Mouse (Mus musculus): ENCODE measurements at regions not wholly inside any gene's neighbourhood (a gene's known extent, or its start where the extent isn't known, plus 50 kb on each side); places are given as distances from the start of the nearest gene placed in this dataset.

DNA sequence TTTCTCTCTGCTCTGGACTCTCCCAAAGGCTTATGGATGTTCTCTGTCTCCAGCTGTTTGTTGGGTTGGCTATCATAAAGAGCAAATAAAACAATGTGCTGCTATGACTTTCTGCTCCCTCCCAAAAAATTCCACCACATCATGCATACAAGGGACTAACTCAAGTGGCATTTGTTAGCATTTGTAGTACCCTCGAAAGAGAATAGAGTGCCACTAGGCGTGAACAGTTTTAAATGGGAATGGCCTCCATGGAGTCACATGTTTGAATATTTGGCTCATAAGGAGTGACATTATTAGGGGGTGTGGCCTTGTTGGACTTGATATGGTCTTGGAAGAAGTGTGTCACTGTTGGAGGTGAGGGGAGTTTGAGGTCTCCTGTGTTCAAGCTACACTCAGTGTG is 86.5 kb upstream of the Serbp1 start:
- no peak for DNase-seq (ENCODE audit: low read depth, low spot score)

DNA sequence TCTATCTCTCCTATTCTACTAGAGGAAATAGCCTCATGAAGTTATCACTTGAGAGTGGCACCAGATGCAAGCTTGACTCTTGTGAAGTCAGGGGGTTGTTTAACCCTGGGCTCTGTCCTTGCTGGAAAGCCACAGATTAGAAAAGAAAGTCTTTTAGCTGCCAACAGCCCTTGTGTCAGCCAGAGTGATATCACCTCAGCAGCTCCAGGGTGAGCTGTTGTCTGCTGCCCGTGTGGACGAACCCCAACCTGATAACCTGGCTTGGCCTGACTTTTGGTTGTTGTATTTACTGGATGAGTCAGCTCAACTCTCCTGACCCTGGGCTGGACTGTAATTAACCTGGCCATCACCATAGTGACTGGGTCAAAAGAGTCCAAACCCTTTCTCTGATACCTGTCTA is 88.6 kb upstream of the Serbp1 start:
- DNase-seq (ENCODE audit: low read depth, low spot score): no peak

DNA sequence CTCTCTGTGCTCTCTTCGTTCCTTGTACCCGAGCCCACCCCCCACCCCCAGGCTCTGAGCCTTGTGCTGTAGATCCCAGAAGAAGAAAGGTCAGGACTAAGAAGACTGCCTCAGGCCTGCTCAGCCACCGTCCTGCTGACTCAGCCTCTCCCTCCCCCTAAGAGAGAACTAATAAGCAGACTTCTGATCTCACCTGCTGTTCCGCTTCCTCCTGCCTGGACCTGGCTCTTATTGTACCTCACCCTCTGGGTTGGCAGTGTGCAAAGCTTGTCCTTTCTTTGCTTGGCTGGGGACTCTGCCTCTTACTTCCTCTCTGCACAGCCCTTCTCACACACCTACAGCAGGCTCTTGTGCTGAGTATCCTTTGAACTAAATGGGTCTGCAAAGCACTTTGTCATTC is 91.3 kb upstream of the Serbp1 start:
- no peak for DNase-seq (ENCODE audit: low read depth, low spot score)

DNA sequence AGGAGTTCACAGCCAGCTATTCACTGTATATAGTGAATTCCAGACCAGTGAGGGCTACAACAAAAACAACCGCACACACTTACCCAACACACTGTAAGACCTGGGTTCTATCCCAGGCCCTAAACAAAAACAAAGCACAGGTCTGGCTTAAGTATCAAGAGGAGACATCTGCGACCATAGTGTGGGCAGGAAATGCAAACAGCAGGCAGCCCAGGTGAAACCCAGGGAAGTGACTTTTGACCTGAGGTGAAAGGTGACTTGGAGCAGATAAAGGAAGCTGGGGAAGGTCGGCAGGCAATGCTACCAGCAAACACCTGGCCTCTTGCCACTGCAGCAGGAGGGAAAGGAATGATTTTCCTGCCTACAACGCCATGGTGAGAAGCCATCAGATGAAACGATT is 92.0 kb upstream of the Serbp1 start:
- DNase-seq (ENCODE audit: low read depth, low spot score): no peak

DNA sequence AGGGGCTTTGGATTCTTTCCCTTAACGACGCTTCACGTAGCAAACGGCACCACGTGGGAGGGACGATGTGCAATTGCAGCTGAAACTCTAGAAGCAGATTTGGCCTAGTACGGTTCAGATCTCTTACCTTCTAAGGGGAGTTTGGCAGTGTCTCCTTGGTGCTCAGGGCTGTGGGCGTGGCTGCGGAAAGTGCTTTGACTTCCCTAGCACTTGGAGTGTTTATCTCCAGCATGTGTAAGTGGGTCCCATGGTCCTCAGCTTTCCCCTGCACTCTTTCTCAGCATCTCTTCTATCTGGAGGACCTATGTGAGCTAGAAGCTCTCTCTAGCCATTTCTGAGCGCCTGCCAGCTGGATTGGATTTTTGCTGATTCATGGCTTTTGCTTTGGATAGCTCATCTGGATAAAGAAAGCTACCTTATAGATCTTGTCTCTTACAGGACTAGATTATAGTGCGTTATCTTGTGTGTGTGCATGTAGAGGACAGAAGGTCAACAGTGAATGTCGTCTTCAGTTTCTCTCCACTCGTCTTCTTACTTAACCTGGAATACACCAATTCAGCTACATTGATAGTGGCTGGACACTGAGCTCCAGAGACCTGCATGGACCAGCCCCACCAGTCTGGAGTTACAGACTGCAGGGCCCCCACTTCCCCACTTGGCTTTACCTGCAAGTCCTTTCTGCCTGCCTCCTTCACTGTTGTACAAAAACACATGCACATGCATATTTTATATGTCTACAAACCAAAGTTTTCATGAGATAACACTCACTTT is 92.8 kb upstream of the Serbp1 start:
- no peak for DNase-seq (ENCODE audit: low read depth, low spot score)

DNA sequence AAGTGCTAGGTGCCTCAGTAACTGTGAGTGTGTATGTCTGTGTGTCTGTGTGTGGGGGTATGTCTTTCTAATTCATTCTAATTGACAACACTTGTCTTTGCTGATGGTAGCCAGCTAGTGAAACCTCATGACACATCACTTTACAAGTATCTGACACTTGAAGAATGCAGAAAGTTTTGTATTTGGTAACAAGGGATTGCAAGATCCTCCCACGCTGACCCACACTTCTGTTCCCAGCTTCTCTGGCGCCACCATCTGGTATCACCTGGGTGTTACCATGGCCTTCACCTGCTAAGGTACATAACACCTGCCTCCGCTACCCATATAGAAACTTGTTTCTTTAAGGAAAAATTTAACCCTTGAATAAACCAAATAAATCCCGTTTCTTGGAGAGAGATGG is 95.8 kb upstream of the Serbp1 start:
- peak; percentile 81 for DNase-seq (ENCODE audit: low read depth, low spot score)

DNA sequence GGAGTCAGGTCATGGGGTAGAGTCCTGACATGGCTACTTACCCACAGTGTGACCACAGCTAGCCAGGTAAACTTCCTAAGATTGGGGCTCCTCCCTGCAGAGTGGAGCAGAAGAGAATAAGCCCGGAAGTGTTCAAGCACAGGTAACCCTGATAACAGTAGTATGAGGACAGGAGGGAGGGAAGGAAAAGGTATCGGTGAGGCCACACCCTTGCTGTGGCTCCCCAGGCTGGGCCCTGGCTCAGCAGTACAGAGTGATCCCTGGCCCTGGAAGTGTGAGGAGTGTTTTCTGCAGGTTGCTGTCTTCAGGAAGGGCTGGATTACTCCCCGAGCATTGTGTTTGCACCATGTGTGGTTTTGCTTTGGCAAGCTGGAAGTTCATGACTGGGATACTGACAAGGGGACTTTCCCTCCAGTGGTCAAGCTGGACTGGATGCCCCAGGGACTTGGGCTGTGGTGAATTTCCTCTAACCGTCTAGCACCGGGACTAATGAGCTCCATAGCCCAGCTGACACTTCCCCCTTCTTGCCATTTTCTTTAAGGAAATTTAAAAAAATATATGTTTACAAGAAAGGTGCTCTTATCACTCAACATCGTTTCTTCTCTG is 97.2 kb upstream of the Serbp1 start:
- DNase-seq (ENCODE audit: low read depth, low spot score): peak; percentile 97

DNA sequence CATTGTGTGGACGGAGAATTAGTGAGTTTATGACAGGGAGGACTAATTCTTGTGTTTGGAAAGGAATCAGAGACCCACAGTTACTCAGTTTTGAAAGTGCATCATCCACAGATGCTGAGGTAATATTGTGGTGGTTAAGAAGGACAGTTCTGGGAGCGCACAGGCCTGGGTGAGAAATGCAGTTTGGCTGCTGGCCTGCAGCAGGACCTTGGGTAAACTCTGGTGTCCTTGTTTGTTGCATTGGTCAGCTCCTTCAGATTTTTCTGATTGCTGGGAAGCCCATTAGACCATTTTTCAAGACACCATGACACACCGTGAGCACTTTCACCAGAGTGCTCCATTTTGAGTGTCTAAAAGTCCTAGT is 99.0 kb upstream of the Serbp1 start:
- DNase-seq (ENCODE audit: low read depth, low spot score): peak; percentile 52

DNA sequence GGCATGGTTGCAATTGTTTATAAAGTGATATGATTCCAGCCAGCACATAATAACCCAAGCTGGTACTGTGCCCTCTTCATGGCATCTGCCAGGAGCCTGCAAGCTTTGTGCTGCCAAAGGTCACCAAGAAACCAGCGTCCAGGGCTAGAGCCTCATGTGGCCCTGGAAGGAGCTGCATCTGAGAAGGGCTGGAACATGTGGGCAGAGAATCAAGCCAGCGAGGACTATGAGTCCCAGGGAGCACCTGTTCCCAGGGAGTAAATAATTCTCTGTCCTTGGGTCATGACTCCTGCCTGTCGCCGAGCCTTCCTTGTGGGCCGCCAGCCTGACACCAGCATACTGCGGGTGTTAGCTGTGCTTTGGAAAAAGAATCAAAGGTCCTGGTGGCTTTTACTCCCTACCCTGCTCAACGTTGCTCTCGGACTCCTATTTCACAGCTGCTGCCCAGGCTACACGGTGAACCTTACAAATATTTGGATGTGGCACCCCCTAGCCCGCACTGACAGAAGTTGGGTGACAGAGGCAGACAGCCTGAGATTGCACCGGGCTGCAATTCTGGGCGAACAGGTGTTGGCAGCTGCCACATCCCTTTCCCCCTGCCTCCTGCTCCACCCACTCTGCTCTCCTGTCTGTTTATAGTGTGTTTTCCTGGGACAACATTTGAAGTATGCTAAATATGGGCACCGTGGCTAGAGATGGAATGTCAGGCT is 99.5 kb upstream of the Serbp1 start:
- no peak for DNase-seq (ENCODE audit: low read depth, low spot score)

DNA sequence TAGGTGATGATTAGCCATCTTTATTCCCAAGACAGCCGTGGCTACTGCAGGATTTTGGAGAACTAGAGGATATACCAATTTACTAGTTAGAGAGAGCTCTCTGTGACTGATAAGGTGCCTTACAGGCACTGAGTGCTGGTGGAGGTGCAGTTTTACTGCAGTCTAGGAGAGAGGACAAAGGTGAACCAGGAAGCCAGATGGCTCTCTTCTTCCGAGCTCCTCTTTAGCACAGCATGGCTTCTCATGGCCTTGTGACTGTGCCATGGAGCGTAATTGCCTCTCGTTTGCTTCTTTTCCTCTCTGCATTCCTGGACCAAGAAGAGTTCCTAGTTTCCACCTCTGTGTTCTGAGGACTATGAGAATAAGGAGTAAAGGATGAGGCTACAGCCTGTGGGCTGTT is 100.2 kb upstream of the Gadd45a start:
- no peak for DNase-seq (ENCODE audit: low read depth, low spot score)

DNA sequence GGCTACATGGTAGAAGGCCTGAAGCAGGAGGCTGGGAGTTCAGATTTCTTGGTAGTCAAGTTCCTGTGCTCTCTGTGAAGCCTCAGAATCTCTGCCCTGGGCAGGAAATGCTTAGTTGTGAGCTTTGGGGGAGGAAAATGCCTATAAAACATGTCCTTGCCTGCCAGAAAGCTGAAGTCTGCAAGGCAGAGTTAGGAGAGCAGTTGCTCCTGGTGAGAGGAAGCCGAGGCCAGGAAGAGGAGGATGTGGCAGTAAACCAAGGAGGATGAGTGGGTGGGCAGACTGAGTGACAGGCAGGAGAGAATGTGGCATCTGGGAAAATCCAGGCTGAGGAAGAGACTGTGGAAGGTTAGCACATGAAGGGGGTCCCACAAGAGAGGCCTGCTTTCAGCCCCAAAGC is 97.7 kb upstream of the Gadd45a start:
- peak; percentile 27 for DNase-seq (ENCODE audit: low read depth, low spot score)

DNA sequence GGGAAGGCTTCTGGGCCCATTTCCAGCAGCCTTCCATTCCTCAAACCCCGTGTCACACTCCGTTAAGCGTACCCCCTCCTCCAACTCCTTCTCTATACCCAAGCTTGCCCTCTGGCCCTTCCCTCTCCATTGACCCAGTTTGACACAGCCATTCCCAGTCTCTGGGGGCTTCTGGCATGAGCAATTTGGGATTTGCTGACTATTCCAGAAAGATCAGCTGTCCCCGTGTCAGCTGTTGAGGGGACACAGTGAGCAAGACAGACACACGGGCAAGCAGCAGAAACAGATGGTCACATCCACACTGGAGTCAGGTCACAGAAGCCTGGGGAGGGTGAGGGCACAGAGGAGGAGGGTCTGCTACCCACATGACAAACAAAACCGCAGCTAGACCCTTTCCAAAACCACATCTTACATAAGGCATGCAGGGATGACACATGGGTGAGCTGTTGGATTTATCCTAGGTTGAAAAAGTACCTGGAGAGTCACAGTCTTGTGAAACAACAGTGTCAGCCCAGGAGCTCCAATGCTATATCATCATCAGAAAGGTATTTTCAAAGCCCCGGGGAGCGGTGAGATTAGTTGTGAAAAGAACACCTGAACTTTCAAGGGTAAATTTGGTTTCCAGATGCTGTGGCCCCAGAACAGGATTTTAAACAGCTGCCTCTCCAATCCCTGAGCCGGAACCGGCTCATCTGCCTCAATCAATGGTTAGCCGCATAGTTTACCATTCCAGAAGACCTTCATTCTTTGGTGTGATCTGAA is 93.5 kb upstream of the Gadd45a start:
- DNase-seq (ENCODE audit: low read depth, low spot score): no peak

DNA sequence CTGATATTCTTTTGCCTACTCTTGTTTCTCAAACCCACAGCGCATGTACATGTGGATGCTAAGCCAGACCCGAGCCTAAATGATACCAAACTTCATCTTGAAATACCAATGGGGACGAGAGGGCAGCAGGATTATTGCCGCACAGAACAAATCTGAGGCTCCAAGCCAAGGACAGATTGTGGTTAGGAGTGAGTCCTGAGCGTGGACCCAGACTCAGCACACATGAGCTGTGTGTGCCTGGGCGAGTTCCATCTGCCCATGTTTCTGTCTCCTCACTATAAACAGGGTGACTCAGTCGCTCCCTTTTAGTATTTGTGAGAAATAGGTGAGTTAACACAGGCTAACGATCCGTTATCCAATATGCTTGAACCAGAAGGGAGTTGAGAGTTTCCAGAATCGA is 92.4 kb upstream of the Gadd45a start:
- no peak for DNase-seq (ENCODE audit: low read depth, low spot score)

DNA sequence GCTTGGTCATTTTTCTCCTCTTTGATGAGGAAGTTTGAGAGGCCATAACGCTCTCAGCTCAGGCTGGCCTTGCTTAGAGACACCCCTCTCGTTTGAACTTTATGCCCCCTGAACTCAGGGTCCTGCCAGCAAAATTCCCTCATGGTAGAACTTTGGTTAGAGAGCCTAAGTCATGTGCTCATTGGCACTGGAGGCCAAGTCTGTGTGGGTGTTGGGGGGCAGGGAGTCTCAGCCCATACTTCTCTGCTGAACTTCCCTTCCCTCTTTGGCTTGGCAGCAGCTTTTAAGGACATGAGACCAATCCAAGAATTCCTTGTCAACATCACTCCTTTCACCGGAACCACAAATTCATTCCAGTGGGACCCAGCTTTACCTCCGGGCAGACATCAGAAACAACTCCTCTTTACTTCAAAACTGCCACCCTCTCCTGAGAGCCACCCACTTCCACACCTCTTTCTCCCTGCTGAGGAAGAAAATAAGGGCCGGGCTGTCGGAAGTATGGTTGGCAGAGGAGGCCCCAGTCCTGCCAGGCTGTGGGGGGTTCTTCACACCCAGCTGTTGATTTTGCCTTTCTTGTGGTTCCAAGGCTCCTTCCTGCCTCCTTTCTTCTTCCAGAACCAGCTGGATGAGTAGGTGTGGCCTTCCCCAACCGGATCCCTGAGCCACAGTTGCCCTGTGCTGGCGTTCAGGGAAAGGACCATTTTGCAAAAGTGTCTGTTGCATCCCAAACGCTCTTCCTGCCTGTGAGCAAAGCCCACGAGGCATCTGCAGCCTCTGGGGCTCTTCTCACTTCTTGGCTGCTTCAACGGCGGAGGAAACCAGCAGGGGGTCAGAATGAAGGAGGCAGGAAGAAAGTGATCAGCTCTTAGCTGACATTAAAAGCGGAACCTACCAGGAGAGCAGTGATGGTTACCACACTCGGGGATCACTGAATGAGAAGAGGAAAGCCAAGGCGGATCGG is 91.5 kb upstream of the Gadd45a start:
- DNase-seq (ENCODE audit: low read depth, low spot score): no peak

DNA sequence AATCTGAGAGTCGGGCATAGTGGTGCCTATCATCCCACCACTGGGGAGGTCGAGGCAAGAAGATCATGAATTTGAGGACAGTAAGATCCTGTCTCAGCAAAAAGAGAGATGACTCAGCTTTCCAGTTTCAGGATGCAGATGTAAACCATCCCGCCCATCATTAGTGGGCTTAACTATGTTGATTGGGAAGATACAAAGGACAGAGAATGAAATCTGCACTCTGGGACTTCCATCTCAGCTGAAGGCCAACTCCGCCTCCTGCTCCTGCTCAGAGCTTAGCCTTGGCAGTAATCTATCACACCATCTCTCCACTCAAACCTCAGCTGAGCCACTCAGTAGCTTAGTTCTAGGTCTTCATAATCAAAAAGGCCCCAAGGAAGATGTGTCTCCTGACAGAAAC is 90.5 kb upstream of the Gadd45a start:
- DNase-seq (ENCODE audit: low read depth, low spot score): no peak

DNA sequence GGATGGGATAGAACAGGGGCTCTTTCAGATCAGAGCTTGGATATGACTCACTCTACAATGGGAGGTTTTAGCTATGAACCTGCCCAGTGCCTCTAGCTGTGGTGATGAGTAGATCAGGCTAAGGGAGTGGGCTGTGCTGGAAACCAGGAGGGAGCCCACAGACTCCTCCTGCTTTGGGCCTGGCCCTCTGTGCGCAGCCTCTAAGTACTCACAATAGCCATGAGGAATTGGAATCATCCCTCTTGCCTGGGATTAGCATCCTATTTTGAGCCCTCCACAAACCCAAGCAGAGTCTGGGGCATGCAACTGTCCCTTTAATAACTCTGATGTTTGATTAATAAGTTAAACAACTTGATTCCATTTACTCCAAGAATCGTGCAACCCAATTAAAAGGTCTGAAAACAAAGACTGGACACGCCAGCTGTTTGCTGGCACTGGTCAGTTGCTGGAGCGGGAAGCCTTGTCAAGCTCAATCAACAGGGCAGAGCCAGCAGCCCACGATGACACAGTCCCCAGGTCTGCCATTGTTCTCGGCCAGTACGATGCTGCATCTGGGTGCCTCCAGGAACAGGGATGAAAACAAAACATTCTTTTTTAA is 88.6 kb upstream of the Gadd45a start:
- no peak for DNase-seq (ENCODE audit: low read depth, low spot score)

DNA sequence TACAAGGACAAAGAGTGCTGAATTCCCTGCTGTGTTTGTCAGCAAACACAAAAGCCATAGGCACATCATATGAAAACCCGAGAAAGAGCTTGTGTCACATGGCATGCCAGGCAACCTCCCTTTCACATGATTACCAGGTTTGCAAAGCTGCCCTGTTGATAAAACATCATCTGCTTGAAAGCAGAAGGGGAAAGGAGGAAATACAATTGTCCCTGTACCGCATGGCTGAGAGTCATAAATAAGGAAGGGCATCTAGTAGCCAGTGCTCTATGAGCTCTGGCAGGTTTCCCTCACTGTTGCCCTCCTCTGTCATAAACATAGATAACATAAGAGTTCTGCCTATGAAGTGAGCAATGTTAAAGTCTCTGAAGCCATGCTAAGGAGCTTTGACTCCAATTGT is 86.8 kb upstream of the Gadd45a start:
- no peak for DNase-seq (ENCODE audit: low read depth, low spot score)

DNA sequence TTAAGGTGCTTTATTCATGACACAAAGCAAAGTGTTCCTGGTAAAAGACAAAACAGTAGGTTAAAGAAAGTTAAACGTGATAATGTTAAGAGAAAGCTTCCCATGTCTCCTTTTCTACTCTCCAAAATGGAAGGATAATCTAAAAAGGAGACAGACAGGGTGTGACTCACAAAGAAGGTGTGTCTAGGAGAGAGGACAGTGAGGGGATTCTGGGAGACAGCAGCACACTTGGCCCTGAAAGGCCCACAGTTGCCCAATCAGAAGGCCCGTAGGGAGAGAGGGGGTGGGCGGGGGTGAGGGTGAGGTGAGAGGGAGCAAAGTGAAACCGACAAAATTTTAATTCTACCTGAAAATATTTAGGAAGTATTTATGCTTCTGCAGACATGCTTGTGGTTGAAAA is 85.8 kb upstream of the Gadd45a start:
- no peak for DNase-seq (ENCODE audit: low read depth, low spot score)

DNA sequence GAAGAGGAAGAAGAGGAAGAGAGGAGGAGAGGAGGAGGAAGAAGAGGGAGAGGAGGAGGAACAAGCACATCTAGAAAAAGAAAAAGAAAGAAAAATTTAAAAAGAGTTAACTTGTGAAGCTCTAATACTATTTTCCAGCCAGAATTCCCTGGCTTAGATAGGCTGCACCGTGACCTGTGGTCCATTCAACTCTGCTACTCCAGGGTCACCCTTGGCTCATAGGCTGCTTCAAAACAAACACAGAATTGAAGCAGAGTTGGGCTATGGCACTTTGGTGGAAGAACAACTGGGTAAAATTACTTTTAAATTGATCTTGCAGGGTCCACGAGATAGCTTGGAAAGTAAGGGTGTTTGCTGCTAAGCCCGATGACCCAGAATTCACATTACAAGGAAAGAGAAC is 79.0 kb upstream of the Gadd45a start:
- no peak for DNase-seq (ENCODE audit: low read depth, low spot score)

DNA sequence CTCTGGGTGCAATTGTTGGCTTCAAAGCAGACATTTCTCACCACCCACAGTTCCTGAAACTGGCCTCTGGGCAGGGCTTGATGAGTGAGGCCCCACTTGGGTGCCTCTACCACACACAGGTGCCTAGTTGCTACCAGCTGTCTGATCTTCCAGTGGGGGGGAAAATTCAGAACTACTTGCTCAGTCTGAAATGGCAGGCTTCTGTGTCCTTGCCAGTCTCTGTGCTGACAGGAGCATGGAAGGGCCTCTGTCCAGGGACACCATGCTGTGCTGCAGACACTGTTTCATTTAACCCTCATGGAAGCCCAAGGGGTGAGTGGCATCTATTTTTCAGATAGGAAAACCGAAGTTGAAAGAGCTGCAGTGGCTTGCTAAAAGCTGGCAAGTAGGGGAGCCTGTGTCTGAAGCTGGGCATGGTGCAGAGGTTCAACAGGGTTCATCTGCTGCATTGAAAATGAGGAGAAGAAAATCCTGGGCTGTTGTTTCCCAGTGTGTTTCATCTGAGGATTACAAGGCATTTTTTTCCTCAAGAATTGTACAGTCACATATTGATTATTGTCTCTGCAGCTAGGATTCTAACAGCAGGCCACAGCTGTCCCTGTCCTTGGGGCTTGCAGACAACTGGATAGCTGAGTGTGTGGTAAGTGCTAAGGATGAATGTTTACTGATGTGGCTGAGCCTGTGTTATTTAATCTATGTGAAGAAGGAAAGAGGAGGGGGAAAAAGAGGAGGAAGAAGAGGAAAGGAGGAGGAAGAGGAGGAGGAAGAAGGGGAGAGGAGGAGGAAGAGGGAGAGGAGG is 78.4 kb upstream of the Gadd45a start:
- DNase-seq (ENCODE audit: low read depth, low spot score): no peak
